Mouse (Mus musculus): ENCODE measurements around the gene Rtn1. TPM values are rescaled to one million over a fixed set of nuclear protein-coding genes. Genes with fewer than 3 reads are reported as not detected.

Gene Rtn1
- polyA plus RNA-seq, 1 experiment from 2014 or later, result 74.5 TPM

- Histone ChIP-seq H3K4me1 (replicated peaks) (no peaks in the 10 kb centered on the region), H3K4me2 (replicated peaks) (no peak overlapping the region), H3K27ac (no peak overlapping the region), H3K9me3 (no peaks in the 10 kb centered on the region), H3K4me3 (replicated peaks) (no peak overlapping the region), H3K27me3 (replicated peaks) (no peaks in the 10 kb centered on the region), H3K9ac (no peak overlapping the region), H3K36me3 (no peaks in the 10 kb centered on the region)
- ATAC-seq, result no peak
- 88% methylated on average over 7 of the region's 7 CpGs for WGBS
Measured at GRCm38 (mm10) chr12:72284576-72284975, 124.3 kb downstream of the Rtn1 start.

- Histone ChIP-seq H3K4me2 (replicated peaks) (no peak overlapping the region), H3K4me3 (replicated peaks) (no peak overlapping the region), H3K27ac (no peak overlapping the region), H3K9ac (no peak overlapping the region), H3K36me3 (no peaks in the 10 kb centered on the region), H3K4me1 (replicated peaks) (no peaks in the 10 kb centered on the region), H3K9me3 (no peaks in the 10 kb centered on the region), H3K27me3 (replicated peaks) (no peaks in the 10 kb centered on the region)
- WGBS, result 87% methylated on average over 5 of the region's 5 CpGs
- no peak for ATAC-seq
Measured at GRCm38 (mm10) chr12:72279129-72279875, 129.6 kb downstream of the Rtn1 start.

GRCm38 (mm10) chr12:72273721-72274414, 135.0 kb downstream of the Rtn1 start:
- H3K9me3 ChIP-seq, result no peaks in the 10 kb centered on the region
- H3K4me2 ChIP-seq (replicated peaks), result no peak overlapping the region
- H3K4me1 ChIP-seq (replicated peaks), result no peaks in the 10 kb centered on the region
- no peak overlapping the region for H3K4me3 ChIP-seq (replicated peaks)
- no peaks in the 10 kb centered on the region for H3K36me3 ChIP-seq
- no peaks in the 10 kb centered on the region for H3K27me3 ChIP-seq (replicated peaks)
- H3K9ac ChIP-seq, result no peak overlapping the region
- ATAC-seq, result no peak
- H3K27ac ChIP-seq, result peak overlapping the region; percentile 40; the same call in 1 of the 2 replicates
- WGBS, result 46% methylated on average over 13 of the region's 13 CpGs

GRCm38 (mm10) chr12:72267614-72268013, 141.2 kb downstream of the Rtn1 start:
- Histone ChIP-seq H3K27ac (no peak overlapping the region), H3K27me3 (replicated peaks) (no peaks in the 10 kb centered on the region), H3K9ac (no peak overlapping the region), H3K36me3 (no peaks in the 10 kb centered on the region), H3K4me1 (replicated peaks) (no peaks in the 10 kb centered on the region), H3K4me2 (replicated peaks) (no peak overlapping the region), H3K4me3 (replicated peaks) (no peak overlapping the region), H3K9me3 (no peaks in the 10 kb centered on the region)
- 78% methylated on average over 2 of the region's 2 CpGs for WGBS
- no peak for ATAC-seq

- no peaks in the 10 kb centered on the region for H3K9me3 ChIP-seq
- H3K9ac ChIP-seq, result no peak overlapping the region
- H3K36me3 ChIP-seq, result no peaks in the 10 kb centered on the region
- ATAC-seq, result no peak
- H3K4me2 ChIP-seq (replicated peaks), result no peak overlapping the region
- no peaks in the 10 kb centered on the region for H3K4me1 ChIP-seq (replicated peaks)
- no peaks in the 10 kb centered on the region for H3K27me3 ChIP-seq (replicated peaks)
- 91% methylated on average over 3 of the region's 3 CpGs for WGBS
- no peak overlapping the region for H3K27ac ChIP-seq
- H3K4me3 ChIP-seq (replicated peaks), result no peak overlapping the region
Measured at GRCm38 (mm10) chr12:72265261-72266228, 143.3 kb downstream of the Rtn1 start.

- no peaks in the 10 kb centered on the region for H3K4me1 ChIP-seq (replicated peaks)
- no peak overlapping the region for H3K4me3 ChIP-seq (replicated peaks)
- no peak overlapping the region for H3K4me2 ChIP-seq (replicated peaks)
- H3K9ac ChIP-seq, result no peak overlapping the region
- 67% methylated on average over 12 of the region's 12 CpGs for WGBS
- no peaks in the 10 kb centered on the region for H3K27me3 ChIP-seq (replicated peaks)
- H3K36me3 ChIP-seq, result no peaks in the 10 kb centered on the region
- H3K9me3 ChIP-seq, result no peaks in the 10 kb centered on the region
- H3K27ac ChIP-seq, result no peak overlapping the region
- ATAC-seq, result no peak
Measured at GRCm38 (mm10) chr12:72263213-72264103, 145.4 kb downstream of the Rtn1 start.

- H3K4me3 ChIP-seq (replicated peaks), result no peak overlapping the region
- no peak overlapping the region for H3K4me2 ChIP-seq (replicated peaks)
- H3K27me3 ChIP-seq (replicated peaks), result no peaks in the 10 kb centered on the region
- no peaks in the 10 kb centered on the region for H3K36me3 ChIP-seq
- WGBS, result 53% methylated on average over 6 of the region's 6 CpGs
- H3K9ac ChIP-seq, result no peak overlapping the region
- ATAC-seq, result no peak
- no peaks in the 10 kb centered on the region for H3K4me1 ChIP-seq (replicated peaks)
- H3K27ac ChIP-seq, result no peak overlapping the region
- no peaks in the 10 kb centered on the region for H3K9me3 ChIP-seq
Measured at GRCm38 (mm10) chr12:72257000-72257399, 151.9 kb downstream of the Rtn1 start.

GRCm38 (mm10) chr12:72253040-72253439, 155.8 kb downstream of the Rtn1 start:
- ATAC-seq, result no peak
- Histone ChIP-seq H3K4me2 (replicated peaks) (no peak overlapping the region), H3K9me3 (no peaks in the 10 kb centered on the region), H3K36me3 (no peaks in the 10 kb centered on the region), H3K4me3 (replicated peaks) (no peak overlapping the region), H3K9ac (no peak overlapping the region), H3K27ac (no peak overlapping the region), H3K27me3 (replicated peaks) (no peaks in the 10 kb centered on the region), H3K4me1 (replicated peaks) (no peaks in the 10 kb centered on the region)
- 94% methylated on average over 3 of the region's 3 CpGs for WGBS

GRCm38 (mm10) chr12:72251890-72252445, 156.9 kb downstream of the Rtn1 start:
- H3K4me2 ChIP-seq (replicated peaks), result no peak overlapping the region
- no peak overlapping the region for H3K27ac ChIP-seq
- H3K36me3 ChIP-seq, result no peaks in the 10 kb centered on the region
- no peaks in the 10 kb centered on the region for H3K9me3 ChIP-seq
- H3K4me3 ChIP-seq (replicated peaks), result no peak overlapping the region
- no peak overlapping the region for H3K9ac ChIP-seq
- 79% methylated on average over 10 of the region's 10 CpGs for WGBS
- no peak for ATAC-seq
- H3K27me3 ChIP-seq (replicated peaks), result no peaks in the 10 kb centered on the region
- no peaks in the 10 kb centered on the region for H3K4me1 ChIP-seq (replicated peaks)

- Histone ChIP-seq H3K9ac (no peak overlapping the region), H3K4me2 (replicated peaks) (no peak overlapping the region), H3K27me3 (replicated peaks) (no peaks in the 10 kb centered on the region), H3K36me3 (no peaks in the 10 kb centered on the region), H3K4me1 (replicated peaks) (no peaks in the 10 kb centered on the region), H3K27ac (no peak overlapping the region), H3K9me3 (no peaks in the 10 kb centered on the region), H3K4me3 (replicated peaks) (no peak overlapping the region)
- 95% methylated on average over 1 of the region's 1 CpGs for WGBS
- no peak for ATAC-seq
Measured at GRCm38 (mm10) chr12:72244951-72245350, 163.9 kb downstream of the Rtn1 start.

- Histone ChIP-seq H3K4me1 (replicated peaks) (no peaks in the 10 kb centered on the region), H3K4me3 (replicated peaks) (no peak overlapping the region), H3K27ac (no peak overlapping the region), H3K4me2 (replicated peaks) (no peak overlapping the region), H3K27me3 (replicated peaks) (no peaks in the 10 kb centered on the region), H3K9ac (no peak overlapping the region), H3K9me3 (no peaks in the 10 kb centered on the region), H3K36me3 (no peaks in the 10 kb centered on the region)
- 55% methylated on average over 6 of the region's 6 CpGs for WGBS
- ATAC-seq, result no peak
Measured at GRCm38 (mm10) chr12:72242807-72243206, 166.0 kb downstream of the Rtn1 start.
